9 mouse cellular contexts compared by ENCODE assay signal in genomic region chr7:112469817-112470216, GRCm38 (mm10). TPM values are rescaled to one million over a fixed set of nuclear protein-coding genes. Genes with fewer than 3 reads are reported as not detected.
DNase-seq lines count a peak whose midpoint lies in the region; ATAC-seq and TF ChIP-seq lines count a peak whose summit lies in the region.
"Had no signal": no experiment of that assay in that cellular context is flagged by ENCODE, and none has a peak within 500 bp of the region (broad histone marks: within the 10 kb centered on the region; RNA-seq: fewer than 3 reads in every experiment).

No protein-coding gene starts in this region.

- 46% methylated on average over 5 of the region's 5 CpGs for WGBS in forebrain, embryonic 12.5 days
- WGBS in heart, embryonic 15.5 days = 34% methylated on average over 5 of the region's 5 CpGs
- 37% methylated on average over 5 of the region's 5 CpGs for WGBS in lung, embryonic 15.5 days

- no peaks in the 10 kb centered on the region for H3K36me3 ChIP-seq in forebrain, embryonic 12.5 days (replicated peaks)
- H3K36me3 ChIP-seq in heart, embryonic 15.5 days = no peaks in the 10 kb centered on the region
- H3K36me3 ChIP-seq in lung, embryonic 15.5 days = peaks cover 5% of the 10 kb centered on the region; the same call in 1 of the 2 replicates
- H3K36me3 ChIP-seq: liver, embryonic 15.5 days had no signal

- no peak overlapping the region for H3K9ac ChIP-seq in forebrain, embryonic 12.5 days
- H3K9ac ChIP-seq in heart, embryonic 15.5 days = no peak overlapping the region
- H3K9ac ChIP-seq in lung, embryonic 15.5 days = no peak overlapping the region
- H3K9ac ChIP-seq: liver, embryonic 15.5 days had no signal

- H3K27me3 ChIP-seq in Patski = no peaks in the 10 kb centered on the region
- H3K27me3 ChIP-seq in forebrain, embryonic 12.5 days = peaks cover 13% of the 10 kb centered on the region
- H3K27me3 ChIP-seq in heart, embryonic 15.5 days = no peaks in the 10 kb centered on the region
- no peaks in the 10 kb centered on the region for H3K27me3 ChIP-seq in lung, embryonic 15.5 days
- H3K27me3 ChIP-seq: liver, embryonic 15.5 days had no signal

- in situ Hi-C loops in Patski (cut with MboI; ENCODE audit: low pct_unique_long_range_greater_than_20kb) = loop anchor here (5.0 kb wide), 3 partner anchors 63 to 397 kb away; partner anchors contain the start of gene Tead1

- POLR2A ChIA-PET in Patski (lab: Charles Lee) = no interaction called here

- H3K4me2 ChIP-seq in forebrain, embryonic 12.5 days = no peak overlapping the region
- no peak overlapping the region for H3K4me2 ChIP-seq in heart, embryonic 15.5 days
- H3K4me2 ChIP-seq in lung, embryonic 15.5 days = no peak overlapping the region
- H3K4me2 ChIP-seq: liver, embryonic 15.5 days had no signal

- H3K4me1 ChIP-seq in forebrain, embryonic 12.5 days = peaks cover 34% of the 10 kb centered on the region
- H3K4me1 ChIP-seq in heart, embryonic 15.5 days (replicated peaks) = peaks cover 63% of the 10 kb centered on the region
- H3K4me1 ChIP-seq in lung, embryonic 15.5 days = peaks cover 52% of the 10 kb centered on the region
- H3K4me1 ChIP-seq: liver, embryonic 15.5 days had no signal

- CTCF ChIA-PET in Patski (lab: Charles Lee) = interaction anchor here (0.8 to 2.4 kb wide), 14 partner anchors 10 to 407 kb away, joined by 3 to 9 read pairs (median 4); no protein-coding TSS in a partner anchor

- H3K4me3 ChIP-seq in forebrain, embryonic 12.5 days (replicated peaks) = no peak overlapping the region
- H3K4me3 ChIP-seq in heart, embryonic 15.5 days = no peak overlapping the region
- no peak overlapping the region for H3K4me3 ChIP-seq in lung, embryonic 15.5 days
- H3K4me3 ChIP-seq: liver, embryonic 15.5 days had no signal

- DNase-seq in Patski (ENCODE audit: low read depth, low spot score) = no peak
- peak; percentile 6 for DNase-seq in c-Kit-positive CD71-positive TER-119-positive erythroid progenitor cells, embryonic 14.5 days (ENCODE audit: low spot score)
- DNase-seq in layer of hippocampus, adult 11-12 months (ENCODE audit: low spot score) = peak; percentile 83
- peak; percentile 83 for DNase-seq in right cerebral cortex, adult 18-20 months
- peak; percentile 72 for DNase-seq in yolk sac, embryonic 10.5 days (ENCODE audit: low spot score)

- peak; percentile 86 for TF ChIP-seq CTCF in Patski (IDR thresholded peaks at IDR 0.05)

- no peak overlapping the region for H3K27ac ChIP-seq in forebrain, embryonic 12.5 days
- no peak overlapping the region for H3K27ac ChIP-seq in heart, embryonic 15.5 days
- H3K27ac ChIP-seq in lung, embryonic 15.5 days = no peak overlapping the region
- H3K27ac ChIP-seq: liver, embryonic 15.5 days had no signal

- H3K9me3 ChIP-seq in forebrain, embryonic 12.5 days = no peaks in the 10 kb centered on the region
- no peaks in the 10 kb centered on the region for H3K9me3 ChIP-seq in heart, embryonic 15.5 days (replicated peaks)
- H3K9me3 ChIP-seq in lung, embryonic 15.5 days = no peaks in the 10 kb centered on the region
- H3K9me3 ChIP-seq: liver, embryonic 15.5 days had no signal

- ATAC-seq in Patski = no peak
- peak; percentile 62; the same call in 1 of the 2 replicates for ATAC-seq in forebrain, embryonic 12.5 days (ENCODE audit: low FRiP score)
- ATAC-seq in heart, embryonic 15.5 days (replicated peaks; ENCODE audit: insufficient number of reproducible peaks, insufficient read depth, low FRiP score, low read depth) = peak; percentile 38; the same call in 1 of the 2 replicates
- ATAC-seq in lung, embryonic 15.5 days (ENCODE audit: borderline replicate concordance, extremely low read depth, low FRiP score, low TSS enrichment) = 0 out of 2 replicates have a peak, but pooled peaks have one; percentile 46

RNA-seq across cellular contexts. Expression of gene Parva, which starts 42.5 kb away (rescaled TPM):
- 138 TPM for polyA plus RNA-seq in Patski (2021)
- polyA plus RNA-seq in forebrain, embryonic 12.5 days (2016; fragmentation: Nextera tagmentation; extraction: Ambion mirVana) = 51.9 and 54.6 TPM in 2 replicates
- polyA plus RNA-seq in heart, embryonic 15.5 days (2015; fragmentation: Nextera tagmentation; extraction: Ambion mirVana) = 74.6 and 83.2 TPM in 2 replicates
- polyA plus RNA-seq in lung, embryonic 15.5 days (2015; fragmentation: Nextera tagmentation; extraction: Ambion mirVana) = 109 TPM in 2 replicates
